Mouse (Mus musculus) CH12.LX (cell line): ENCODE measurements around the gene 4930404N11Rik. TPM values are rescaled to one million over a fixed set of nuclear protein-coding genes. Genes with fewer than 3 reads are reported as not detected.

Experiments used
- DNase-seq: peaks from one replicate; pipeline ENCODE4 v3.0.0-alpha.2; 2013; ENCODE audit errors: extremely low read depth
- H3K27ac ChIP-seq: 2 replicates; pipeline ENCODE4 v1.5.1; 2012; ENCODE audit warnings: low read depth, mild to moderate bottlenecking, control low read depth, moderate library complexity; ENCODE audit not compliant: insufficient read depth
- H3K27me3 ChIP-seq: replicated peaks from 2 replicates; pipeline ENCODE3; 2012; ENCODE audit warnings: inconsistent platforms
- H3K36me3 ChIP-seq, 2 experiments: replicated peaks in 1 of 2; 2 replicates each; pipeline versions ENCODE3 to v1.6.1; 2012; ENCODE audit warnings: inconsistent platforms in 1 of 2, low read length in 1 of 2, mild to moderate bottlenecking in 1 of 2, mixed read lengths in 1 of 2, moderate library complexity in 1 of 2; ENCODE audit not compliant: control insufficient read depth in 1 of 2, insufficient read depth in 1 of 2
- H3K4me1 ChIP-seq, 2 experiments: 2 replicates each; pipeline ENCODE4 v1.6.1; 2012; ENCODE audit warnings: inconsistent platforms in 1 of 2, moderate library complexity in 1 of 2; ENCODE audit not compliant: insufficient read depth in 2 of 2, control insufficient read depth in 1 of 2
- H3K4me2 ChIP-seq: 2 replicates; pipeline ENCODE4 v1.6.1; 2012; ENCODE audit warnings: low read depth, mild to moderate bottlenecking, control low read depth; ENCODE audit not compliant: poor library complexity, insufficient read depth, severe bottlenecking
- H3K4me3 ChIP-seq, 3 experiments: fragments of 150-350 bp in 1 of 3; sonication (generic) in 1 of 3; replicated peaks in 1 of 3; 2 replicates each; pipeline versions ENCODE3 to v1.5.1; 2011 to 2012; ENCODE audit warnings: low read depth in 2 of 3, low read length in 2 of 3, mild to moderate bottlenecking in 2 of 3, moderate library complexity in 2 of 3, control low read depth in 1 of 3, improper control_type of control experiment in 1 of 3, inconsistent platforms in 1 of 3, mixed read lengths in 1 of 3; ENCODE audit not compliant: poor library complexity in 1 of 3
- H3K79me2 ChIP-seq: replicated peaks from 2 replicates; pipeline ENCODE4 v1.6.1; 2012; ENCODE audit warnings: mild to moderate bottlenecking, moderate library complexity; ENCODE audit not compliant: control insufficient read depth, poor library complexity, insufficient read depth, severe bottlenecking; ENCODE audit errors: extremely low read depth
- H3K9ac ChIP-seq: 2 replicates; pipeline ENCODE4 v1.6.1; 2012; ENCODE audit warnings: low read depth, mild to moderate bottlenecking, control low read depth, moderate library complexity; ENCODE audit not compliant: insufficient read depth
- H3K9me3 ChIP-seq: replicated peaks from 2 replicates; pipeline ENCODE3; 2012; ENCODE audit warnings: low read length, inconsistent platforms, mixed read lengths
- BHLHE40 ChIP-seq: IDR thresholded peaks from 2 replicates; pipeline ENCODE4 v1.6.1; 2011; ENCODE audit warnings: mild to moderate bottlenecking, low read depth, low read length, improper control_type of control experiment
- CHD1 ChIP-seq: IDR thresholded peaks from 2 replicates; pipeline ENCODE4 v1.6.1; 2012; ENCODE audit warnings: low read depth, low read length, improper control_type of control experiment, inconsistent platforms
- CHD2 ChIP-seq: IDR thresholded peaks from 2 replicates; pipeline ENCODE4 v1.6.1; 2011; ENCODE audit warnings: low read length, improper control_type of control experiment
- CTCF ChIP-seq, 2 experiments: IDR thresholded peaks in 1 of 2; conservative IDR thresholded peaks in 1 of 2; 2 replicates each; pipeline ENCODE4 v1.5.1; 2011 to 2012; ENCODE audit warnings: low read depth in 2 of 2, low read length in 2 of 2, improper control_type of control experiment in 1 of 2, inconsistent platforms in 1 of 2, mild to moderate bottlenecking in 1 of 2, moderate library complexity in 1 of 2
- E2F4 ChIP-seq: IDR thresholded peaks from 2 replicates; pipeline ENCODE4 v1.6.1; 2011; ENCODE audit warnings: low read depth, low read length, improper control_type of control experiment; ENCODE audit not compliant: insufficient replicate concordance
- ELF1 ChIP-seq: IDR thresholded peaks from 2 replicates; pipeline ENCODE4 v1.6.1; 2014; ENCODE audit warnings: low read depth, mild to moderate bottlenecking, inconsistent platforms, low read length, improper control_type of control experiment
- ETS1 ChIP-seq: conservative IDR thresholded peaks from 2 replicates; pipeline ENCODE4 v1.6.1; 2012; ENCODE audit warnings: low read depth, mild to moderate bottlenecking, inconsistent platforms, low read length, improper control_type of control experiment, moderate library complexity
- IRF4 ChIP-seq: IDR thresholded peaks from 2 replicates; pipeline ENCODE4 v1.6.1; 2014; ENCODE audit warnings: low read depth, mild to moderate bottlenecking, inconsistent platforms, low read length, improper control_type of control experiment
- KAT2A ChIP-seq: IDR thresholded peaks from 2 replicates; pipeline ENCODE4 v1.6.1; 2012; ENCODE audit warnings: low read length, improper control_type of control experiment, inconsistent platforms; ENCODE audit not compliant: insufficient replicate concordance
- MAFK ChIP-seq: IDR thresholded peaks from 2 replicates; pipeline ENCODE4 v1.6.1; 2011; ENCODE audit warnings: low read length, improper control_type of control experiment; ENCODE audit not compliant: insufficient replicate concordance
- MEF2A ChIP-seq: IDR thresholded peaks from 2 replicates; pipeline ENCODE4 v1.6.1; 2014; ENCODE audit warnings: low read depth, mild to moderate bottlenecking, inconsistent platforms, low read length, improper control_type of control experiment, borderline replicate concordance
- MYC ChIP-seq: IDR thresholded peaks from 2 replicates; pipeline ENCODE4 v1.6.1; 2011; ENCODE audit warnings: low read depth, mild to moderate bottlenecking, improper control_type of control experiment, low read length
- NELFE ChIP-seq: IDR thresholded peaks from 2 replicates; pipeline ENCODE4 v1.6.1; 2011; ENCODE audit warnings: low read depth, low read length, improper control_type of control experiment
- NRF1 ChIP-seq: IDR thresholded peaks from 2 replicates; pipeline ENCODE4 v1.6.1; 2014; ENCODE audit warnings: low read depth, mild to moderate bottlenecking, inconsistent platforms, low read length, improper control_type of control experiment, moderate library complexity
- POLR2AphosphoS2 ChIP-seq: IDR thresholded peaks from 2 replicates; pipeline ENCODE4 v1.6.1; 2011; ENCODE audit warnings: low read depth, low read length, improper control_type of control experiment
- RCOR1 ChIP-seq: conservative IDR thresholded peaks from 2 replicates; pipeline ENCODE4 v1.6.1; 2012; ENCODE audit warnings: low read depth, mild to moderate bottlenecking, inconsistent platforms, low read length, improper control_type of control experiment
- TBP ChIP-seq: conservative IDR thresholded peaks from 2 replicates; pipeline ENCODE4 v1.6.1; 2011; ENCODE audit warnings: low read depth, low read length, improper control_type of control experiment
- TCF12 ChIP-seq: IDR thresholded peaks from 2 replicates; pipeline ENCODE4 v1.6.1; 2014; ENCODE audit warnings: low read depth, mild to moderate bottlenecking, inconsistent platforms, low read length, improper control_type of control experiment
- UBTF ChIP-seq: IDR thresholded peaks from 2 replicates; pipeline ENCODE4 v1.6.1; 2012; ENCODE audit warnings: low read depth, mild to moderate bottlenecking, inconsistent platforms, low read length, improper control_type of control experiment, moderate library complexity
- USF1 ChIP-seq: IDR thresholded peaks from 2 replicates; pipeline ENCODE4 v1.6.1; 2014; ENCODE audit warnings: low read depth, mild to moderate bottlenecking, inconsistent platforms, low read length, improper control_type of control experiment
- USF2 ChIP-seq: conservative IDR thresholded peaks from 2 replicates; pipeline ENCODE4 v1.6.1; 2011; ENCODE audit warnings: low read depth, low read length, improper control_type of control experiment
- ZC3H11A ChIP-seq: IDR thresholded peaks from 2 replicates; pipeline ENCODE4 v1.6.1; 2012; ENCODE audit warnings: low read depth, mild to moderate bottlenecking, inconsistent platforms, low read length, improper control_type of control experiment
- ZKSCAN1 ChIP-seq: IDR thresholded peaks from 2 replicates; pipeline ENCODE4 v1.6.1; 2012; ENCODE audit warnings: low read depth, inconsistent platforms, low read length, improper control_type of control experiment, borderline replicate concordance
- dilution Hi-C: fragments of 300-500 bp; cut with MboI; formaldehyde crosslinking; loops from 2 replicates; pipeline ENCODE4 v1.14.3; 2020; ENCODE audit warnings: low sequenced_read_pairs; ENCODE audit not compliant: extremely low pct_unique_long_range_greater_than_20kb, extremely low pct_ligation_motif_present
- in situ Hi-C: fragments of 300-500 bp; cut with MboI; formaldehyde crosslinking; loops from 3 replicates; pipeline ENCODE4 v1.14.3; 2019; ENCODE audit warnings: low sequenced_read_pairs, low pct_ligation_motif_present, low pct_unique_long_range_greater_than_20kb, mixed read lengths
- polyA plus RNA-seq: library from polyadenylated mRNA; unstranded; fragments of >175 nt; gene quantifications from 2 replicates; pipeline ENCODE4 v1.2.1, GENCODE M21; 2012; ENCODE audit warnings: low read depth; ENCODE audit not compliant: insufficient read length
- total RNA-seq, 2 experiments: library from RNA; depleted of rRNA; stranded (reverse); fragments of 300-350 nt in 1 of 2; fragments of >200 nt in 1 of 2; gene quantifications; 2 replicates each; pipeline ENCODE4 v1.2.3; 2012 to 2014

4930404N11Rik gene
- total and polyA plus RNA-seq, 3 experiments = 0.23 to 5.2 (median 2.7) TPM

DNA sequence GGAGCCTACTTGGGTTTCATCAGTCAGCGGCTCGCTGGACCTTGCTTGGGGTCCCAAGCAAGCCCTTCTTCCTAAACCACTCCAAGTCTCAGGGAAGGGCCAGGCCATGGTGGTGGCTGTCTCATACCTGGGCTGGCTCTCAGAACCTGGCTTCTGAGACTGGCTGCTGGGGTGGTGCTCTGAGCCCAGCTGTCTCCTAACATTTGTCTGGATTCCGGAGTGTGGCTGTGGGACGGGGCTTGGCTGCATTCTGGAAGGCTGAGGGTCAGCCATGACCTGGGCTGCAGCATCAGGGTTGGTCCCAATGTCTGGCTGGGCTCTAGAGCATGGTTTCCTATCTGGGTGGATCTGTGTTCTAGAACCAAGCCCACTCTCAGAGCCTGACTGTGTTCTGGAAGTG is 29.1 kb downstream of the 4930404N11Rik start:
- peaks cover 6% of the 10 kb centered on the region for H3K27me3 ChIP-seq
- in situ Hi-C loops = no loop called here
- H3K36me3 ChIP-seq = peaks cover 0 to 7% of the 10 kb centered on the region in 2 experiments

DNA sequence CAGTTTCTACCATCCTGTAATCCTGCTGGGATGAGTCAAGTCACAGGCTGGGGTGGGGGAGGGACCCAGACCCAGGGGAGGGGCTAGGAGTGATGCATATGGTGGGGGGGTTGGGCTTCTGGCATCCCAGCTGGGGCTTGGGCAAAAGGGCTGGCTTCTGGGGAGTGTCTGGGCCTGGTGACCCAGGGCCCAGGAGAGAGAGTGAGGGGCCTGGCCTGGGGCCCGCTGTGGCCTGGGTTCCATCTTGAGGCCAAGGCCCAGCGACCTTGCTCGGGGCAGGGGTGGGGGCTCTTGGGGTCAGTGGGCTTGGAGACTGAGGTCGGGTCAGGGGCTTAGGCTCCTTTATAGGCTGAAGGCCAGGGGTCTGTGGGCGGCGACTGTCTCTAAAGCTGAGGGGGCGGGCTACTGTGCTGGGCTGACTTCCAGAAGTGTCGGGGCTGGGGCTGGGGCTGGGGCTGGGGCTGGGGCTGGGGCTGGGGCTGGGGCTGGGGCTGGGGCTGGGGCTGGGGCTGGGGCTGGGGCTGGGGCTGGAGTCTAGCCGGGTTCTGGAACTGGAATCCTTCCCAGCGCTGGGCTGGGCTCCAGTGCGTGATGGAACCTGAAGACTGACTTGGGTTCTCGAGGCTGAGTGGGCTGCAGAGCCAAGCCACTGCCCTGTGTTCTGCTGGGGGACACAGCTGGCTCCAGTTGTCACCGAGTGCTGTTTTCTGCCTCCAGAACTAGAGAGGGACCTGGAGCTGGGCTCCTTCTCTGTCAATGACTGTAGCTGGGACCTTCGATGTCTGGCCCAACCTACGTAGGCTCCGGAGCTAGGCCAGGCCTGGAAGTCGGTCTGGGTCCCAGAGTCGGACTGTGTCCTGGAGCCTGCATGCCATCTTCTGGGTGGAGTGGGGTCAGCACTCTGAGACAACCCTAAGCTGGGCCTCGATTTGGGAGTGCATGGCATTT is 29.9 kb downstream of the 4930404N11Rik start:
- Histone ChIP-seq H3K9ac (no peak overlapping the region), H3K79me2 (no peaks in the 10 kb centered on the region), H3K4me2 (no peak overlapping the region), H3K27ac (no peak overlapping the region), H3K9me3 (no peaks in the 10 kb centered on the region), H3K27me3 (peaks cover 3% of the 10 kb centered on the region), H3K4me1 (peaks cover 0 to 4% of the 10 kb centered on the region in 2 experiments; a peak in 2 of 4 replicates), H3K36me3 (peaks cover 0 to 7% of the 10 kb centered on the region in 2 experiments), H3K4me3 (no peak overlapping the region)
- dilution Hi-C loops (no loop called here), in situ Hi-C loops (no loop called here)
- no peak for DNase-seq
- no peak for TF ChIP-seq ETS1
- no peak for TF ChIP-seq ELF1
- TF ChIP-seq BHLHE40 = no peak
- TF ChIP-seq MEF2A = no peak
- TF ChIP-seq NRF1 = no peak
- no peak for TF ChIP-seq E2F4
- no peak for TF ChIP-seq MYC
- no peak for TF ChIP-seq USF2
- no peak for TF ChIP-seq CHD1
- no peak for TF ChIP-seq ZKSCAN1
- TF ChIP-seq MAFK = no peak
- no peak for TF ChIP-seq USF1
- TF ChIP-seq TCF12 = no peak

More for the DNA sequence above, 29.1 kb downstream of the 4930404N11Rik start:
- Histone ChIP-seq H3K9me3 (no peaks in the 10 kb centered on the region), H3K9ac (no peak overlapping the region), H3K27ac (no peak overlapping the region), H3K4me2 (no peak overlapping the region), H3K79me2 (no peaks in the 10 kb centered on the region), H3K4me3 (no peak overlapping the region), H3K4me1 (peaks cover 4 to 5% of the 10 kb centered on the region in 2 experiments; a peak in 3 of 4 replicates)
- no peak for DNase-seq
- dilution Hi-C loops = no loop called here
- TF ChIP-seq POLR2AphosphoS2 (no peak), RCOR1 (no peak), UBTF (no peak), NRF1 (no peak), CHD2 (no peak), TCF12 (no peak), KAT2A (no peak), ZC3H11A (no peak), CTCF (conservative IDR thresholded peaks at IDR 0.05 in 1 of 2, IDR thresholded peaks at IDR 0.05 in 1 of 2; ENCODE audit: low read depth in 2 of 2, low read length in 2 of 2) (no peak), E2F4 (no peak), TBP (no peak), NELFE (no peak), IRF4 (no peak)
